In the genomic region with DNA sequence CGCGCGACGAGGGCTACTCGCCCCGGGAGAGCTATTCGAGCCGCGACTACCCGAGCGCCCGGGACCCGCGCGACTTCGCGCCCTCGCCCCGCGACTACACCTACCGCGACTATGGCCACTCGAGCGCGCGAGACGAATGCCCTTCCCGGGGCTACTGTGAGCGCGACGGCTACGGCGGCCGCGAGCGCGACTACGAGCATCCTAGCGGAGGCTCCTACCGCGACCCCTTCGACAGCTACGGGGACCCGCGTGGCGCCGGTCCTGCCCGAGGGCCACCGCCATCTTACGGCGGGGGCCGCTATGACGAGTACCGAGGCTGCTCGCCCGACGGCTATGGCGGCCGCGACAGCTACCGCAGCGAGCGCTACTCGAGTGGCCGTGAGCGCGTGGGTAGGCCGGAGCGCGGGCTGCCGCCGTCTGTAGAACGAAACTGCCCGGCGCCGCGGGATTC, we compare ENCODE assay signal across 9 mouse cellular contexts. TPM values are rescaled to one million over a fixed set of nuclear protein-coding genes. Genes with fewer than 3 reads are reported as not detected.
DNase-seq lines count a peak whose midpoint lies in the region; ATAC-seq lines count a peak whose summit lies in the region.
"Had no signal": no experiment of that assay in that cellular context is flagged by ENCODE, and none has a peak within 500 bp of the region (broad histone marks: within the 10 kb centered on the region; RNA-seq: fewer than 3 reads in every experiment).

No protein-coding gene starts in this region.

- no peak overlapping the region for H3K9ac ChIP-seq in heart, embryonic 13.5 days
- H3K9ac ChIP-seq in neural tube, embryonic 11.5 days (ENCODE audit: low read length): no peak overlapping the region

- 21% methylated on average over 68 of the region's 77 CpGs for WGBS in heart, embryonic 13.5 days
- WGBS in forebrain, embryonic 10.5 days: 29% methylated on average over 77 of the region's 77 CpGs
- 24% methylated on average over 59 of the region's 77 CpGs for WGBS in neural tube, embryonic 11.5 days

- peaks cover 59% of the 10 kb centered on the region for H3K27me3 ChIP-seq in heart, embryonic 13.5 days (replicated peaks)
- H3K27me3 ChIP-seq in forebrain, embryonic 10.5 days (ENCODE audit: poor library complexity, severe bottlenecking): peaks cover 43% of the 10 kb centered on the region
- H3K27me3 ChIP-seq in neural tube, embryonic 11.5 days (ENCODE audit: control insufficient read depth, insufficient read depth, low read length): peaks cover 25% of the 10 kb centered on the region

- no peaks in the 10 kb centered on the region for H3K4me1 ChIP-seq in heart, embryonic 13.5 days
- no peaks in the 10 kb centered on the region for H3K4me1 ChIP-seq in forebrain, embryonic 10.5 days
- H3K4me1 ChIP-seq in neural tube, embryonic 11.5 days (ENCODE audit: control insufficient read depth, insufficient read depth, low read length): no peaks in the 10 kb centered on the region

- no peak for DNase-seq in heart, adult 8-10 months (ENCODE audit: low spot score)
- DNase-seq in forebrain, embryonic 10.5 days (ENCODE audit: extremely low spot score, low spot score): no peak
- DNase-seq in kidney, adult 9 months: peak; percentile 1
- DNase-seq in neural tube, embryonic 11.5 days (ENCODE audit: low spot score): no peak
- DNase-seq in layer of hippocampus, adult 8-10 months (ENCODE audit: low spot score in 2 of 2): no peak
- no peak for DNase-seq in natural killer cell, adult 2 months (ENCODE audit: low spot score in 2 of 2)
- no peak for DNase-seq in thymus, adult 18-20 months

- H3K4me3 ChIP-seq in heart, embryonic 13.5 days: peak overlapping the region; percentile 36
- H3K4me3 ChIP-seq in forebrain, embryonic 10.5 days: peak overlapping the region; percentile 36
- H3K4me3 ChIP-seq in neural tube, embryonic 11.5 days (ENCODE audit: low read depth, low read length): peak overlapping the region; percentile 23

- H3K27ac ChIP-seq in heart, embryonic 13.5 days (replicated peaks): no peak overlapping the region
- H3K27ac ChIP-seq in forebrain, embryonic 10.5 days: no peak overlapping the region
- H3K27ac ChIP-seq in neural tube, embryonic 11.5 days (ENCODE audit: low read depth, low read length): no peak overlapping the region

- no peak for ATAC-seq in heart, embryonic 13.5 days (ENCODE audit: extremely low read depth, insufficient number of reproducible peaks, low FRiP score, low TSS enrichment)
- peak; percentile 48; the same call in 1 of the 2 replicates for ATAC-seq in neural tube, embryonic 11.5 days (ENCODE audit: insufficient read depth, low FRiP score, low TSS enrichment)

- H3K4me2 ChIP-seq in heart, embryonic 13.5 days: peak overlapping the region; percentile 47
- H3K4me2 ChIP-seq in neural tube, embryonic 11.5 days (ENCODE audit: low read depth): no peak overlapping the region

- no peaks in the 10 kb centered on the region for H3K36me3 ChIP-seq in heart, embryonic 13.5 days
- no peaks in the 10 kb centered on the region for H3K36me3 ChIP-seq in forebrain, embryonic 10.5 days (replicated peaks)
- no peaks in the 10 kb centered on the region for H3K36me3 ChIP-seq in neural tube, embryonic 11.5 days (ENCODE audit: control insufficient read depth, insufficient read depth, low read length)

- peaks cover 16% of the 10 kb centered on the region for H3K9me3 ChIP-seq in heart, embryonic 13.5 days
- peaks cover 18% of the 10 kb centered on the region for H3K9me3 ChIP-seq in forebrain, embryonic 10.5 days
- H3K9me3 ChIP-seq in neural tube, embryonic 11.5 days (ENCODE audit: control insufficient read depth, low read length): no peaks in the 10 kb centered on the region

RNA-seq across cellular contexts. Expression of a gene that starts 0.9 kb away (rescaled TPM):
- polyA plus RNA-seq in heart, embryonic 13.5 days (2015; fragmentation: Nextera tagmentation; extraction: Ambion mirVana): not detected in 2 replicates
- not detected for total RNA-seq in heart, adult 8-10 months (2022)
- polyA plus RNA-seq in forebrain, embryonic 10.5 days (2016; fragmentation: Nextera tagmentation; extraction: Ambion mirVana): not detected in 2 replicates
- polyA plus RNA-seq in neural tube, embryonic 11.5 days (2014; fragmentation: Nextera tagmentation; extraction: Ambion mirVana): not detected in 2 replicates
- total RNA-seq in layer of hippocampus, adult 8-10 months (2022): not detected
- total RNA-seq: MEL had no signal

RNA-seq across cellular contexts. Expression of a gene that starts 43.4 kb away (rescaled TPM):
- not detected in 2 replicates for polyA plus RNA-seq in heart, embryonic 13.5 days (2015; fragmentation: Nextera tagmentation; extraction: Ambion mirVana)
- total RNA-seq in heart, adult 8-10 months (2022): not detected
- polyA plus RNA-seq in forebrain, embryonic 10.5 days (2016; fragmentation: Nextera tagmentation; extraction: Ambion mirVana): not detected in 2 replicates
- not detected in 2 replicates for polyA plus RNA-seq in neural tube, embryonic 11.5 days (2014; fragmentation: Nextera tagmentation; extraction: Ambion mirVana)
- total RNA-seq in layer of hippocampus, adult 8-10 months (2022): not detected
- total RNA-seq: MEL had no signal
